Mouse (Mus musculus) heart, postnatal 0 days (tissue): Measurements from ENCODE around the gene Slc24a4.

Source experiments
- CTCF ChIP-seq: IDR thresholded peaks from 2 replicates; pipeline ENCODE4 v1.5.1; 2016; ENCODE audit warnings: antibody characterized with exemption, control low read depth, low read depth
- EP300 ChIP-seq: IDR thresholded peaks from 2 replicates; pipeline ENCODE4 v1.6.1; 2016; ENCODE audit warnings: antibody characterized with exemption, low read depth

DNA sequence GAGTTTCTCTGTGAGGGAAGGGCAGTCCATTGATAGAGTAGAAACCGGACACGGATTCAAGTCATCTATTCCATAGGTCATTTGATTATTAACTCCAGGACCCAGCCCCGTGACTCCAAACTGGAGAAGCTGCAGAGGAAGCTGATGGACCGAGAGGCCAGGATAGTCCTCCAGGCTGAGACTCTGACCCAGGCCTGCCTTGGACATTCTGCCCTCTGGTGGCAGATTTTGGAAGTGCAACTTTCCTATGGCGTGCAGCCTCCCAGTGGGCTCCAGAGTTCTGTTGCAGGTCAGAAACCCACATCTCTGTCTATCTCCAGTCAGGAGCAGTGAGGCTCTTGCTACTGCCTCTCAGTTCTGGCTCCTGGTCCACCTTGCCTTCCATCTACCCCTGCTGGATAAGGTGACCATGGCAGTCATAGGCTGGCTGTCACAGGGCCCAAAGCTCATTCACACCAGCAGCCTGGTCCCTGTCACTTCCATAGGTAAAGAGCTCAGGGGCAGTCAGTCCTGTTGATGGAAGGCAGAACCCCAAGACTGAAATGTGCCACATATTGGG is 53.3 kb downstream of the Slc24a4 start:
- TF ChIP-seq CTCF (peak; percentile 74), EP300 (no peak)
